ENCODE assay signal across 8 mouse cellular contexts in the genomic region with DNA sequence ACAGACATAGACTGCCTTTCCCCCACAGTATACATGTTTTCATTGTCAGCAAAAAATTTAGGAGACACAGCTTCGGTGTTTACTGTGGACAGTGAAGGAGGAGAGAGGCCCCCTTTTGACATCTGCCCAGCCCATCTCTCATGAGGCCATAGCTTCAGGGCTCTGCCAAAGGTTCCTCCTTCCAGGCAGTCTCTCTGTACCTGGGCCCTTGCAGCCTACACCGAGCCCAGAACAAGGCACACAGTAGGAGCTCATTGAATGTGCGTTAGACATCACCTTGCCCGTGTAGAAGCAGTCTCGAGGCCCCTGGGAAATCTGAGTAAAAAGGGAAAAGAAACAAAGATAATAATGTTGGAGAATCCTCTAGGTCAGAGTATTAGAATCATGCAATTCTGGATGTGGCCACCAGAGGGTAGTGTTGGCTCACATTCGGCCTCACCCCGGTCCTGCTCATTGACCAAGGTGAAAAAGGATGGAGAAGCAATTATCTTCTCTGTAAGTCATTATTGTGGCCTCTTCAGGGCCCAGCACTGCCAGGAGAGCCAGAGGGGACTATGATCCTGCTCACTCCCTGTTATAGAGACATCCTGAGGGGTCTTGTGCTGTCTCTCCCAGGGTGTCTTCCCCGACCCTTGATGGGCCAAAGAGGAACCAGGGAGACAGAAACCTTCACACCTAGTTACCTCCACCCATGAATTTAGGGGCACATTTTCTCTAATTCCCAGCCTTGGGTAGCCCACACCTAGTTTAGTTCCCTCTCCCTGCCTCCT. TPM values are rescaled to one million over a fixed set of nuclear protein-coding genes. Genes with fewer than 3 reads are reported as not detected.
DNase-seq lines count a peak whose midpoint lies in the region; ATAC-seq lines count a peak whose summit lies in the region.

No protein-coding gene starts in this region.

- 12% methylated on average over 8 of the region's 8 CpGs for WGBS in lung, embryonic 15.5 days

- no peak overlapping the region for H3K4me2 ChIP-seq in lung, embryonic 15.5 days

- peak; percentile 41 for DNase-seq in MEL-GATA-1-ER (ENCODE audit: extremely low read depth, low read depth)
- peak; percentile 63 for DNase-seq in c-Kit-positive CD71-negative TER-119-negative erythroid progenitor cells, embryonic 14.5 days (ENCODE audit: low read depth)
- DNase-seq in fibroblast of lung, adult 2 months (ENCODE audit: low read depth) = peak; percentile 19
- peak; percentile 78 to 87 for DNase-seq in heart, postnatal 14 days
- peak; percentile 84 to 85 for DNase-seq in kidney, postnatal 4 days
- peak; percentile 63 for DNase-seq in ovary, postnatal 36 days (ENCODE audit: low spot score)
- peak; percentile 79 for DNase-seq in thymus, postnatal 25 days

- peaks cover 32% of the 10 kb centered on the region for H3K27me3 ChIP-seq in lung, embryonic 15.5 days

- intact Hi-C loops in heart, postnatal 14 days (cut with DNase I) = loop anchor here (1.0 to 5.0 kb wide), 3 partner anchors 46 to 195 kb away; partner anchors contain the start of gene Klhl11

- no peaks in the 10 kb centered on the region for H3K36me3 ChIP-seq in lung, embryonic 15.5 days

- peak; percentile 9; the same call in 1 of the 2 replicates for ATAC-seq in lung, embryonic 15.5 days (ENCODE audit: borderline replicate concordance, extremely low read depth, low FRiP score, low TSS enrichment)

- no peaks in the 10 kb centered on the region for H3K9me3 ChIP-seq in lung, embryonic 15.5 days

- peaks cover 11% of the 10 kb centered on the region for H3K4me1 ChIP-seq in lung, embryonic 15.5 days

- no peak overlapping the region for H3K4me3 ChIP-seq in lung, embryonic 15.5 days

- no peak overlapping the region for H3K27ac ChIP-seq in lung, embryonic 15.5 days

- H3K9ac ChIP-seq in lung, embryonic 15.5 days = no peak overlapping the region

RNA-seq across cellular contexts. Expression of gene Hap1, which starts 6.5 kb away (rescaled TPM):
- total RNA-seq in heart, postnatal 14 days (2021) = 1 to 10 TPM; 1.2 to 1.8 TPM
- 19.8 and 20.7 TPM in 2 replicates for polyA plus RNA-seq in lung, embryonic 15.5 days (2015; fragmentation: Nextera tagmentation; extraction: Ambion mirVana)

RNA-seq across cellular contexts. Expression of gene Gast, which starts 28.2 kb away (rescaled TPM):
- not detected for total RNA-seq in heart, postnatal 14 days (2021)
- not detected in 2 replicates for polyA plus RNA-seq in lung, embryonic 15.5 days (2015; fragmentation: Nextera tagmentation; extraction: Ambion mirVana)

RNA-seq across cellular contexts. Expression of gene Jup, which starts 35.2 kb away (rescaled TPM):
- total RNA-seq in heart, postnatal 14 days (2021) = 100 to 1,000 TPM; 232 to 245 TPM
- polyA plus RNA-seq in lung, embryonic 15.5 days (2015; fragmentation: Nextera tagmentation; extraction: Ambion mirVana) = 122 and 136 TPM in 2 replicates

RNA-seq across cellular contexts. Expression of gene Eif1, which starts 42.7 kb away (rescaled TPM):
- total RNA-seq in heart, postnatal 14 days (2021) = 1,000 to 10,000 TPM; 1,264 to 1,321 TPM
- 1,642 and 1,646 TPM in 2 replicates for polyA plus RNA-seq in lung, embryonic 15.5 days (2015; fragmentation: Nextera tagmentation; extraction: Ambion mirVana)

RNA-seq across cellular contexts. Expression of gene P3h4, which starts 52.2 kb away (rescaled TPM):
- 10 to 100 TPM; 19.1 to 19.9 TPM for total RNA-seq in heart, postnatal 14 days (2021)
- 71.5 and 73.4 TPM in 2 replicates for polyA plus RNA-seq in lung, embryonic 15.5 days (2015; fragmentation: Nextera tagmentation; extraction: Ambion mirVana)

Comparison
In these comparisons a context has a peak if more than half of its experiments do, and no peak if none do; other contexts are left out.
1. DNase-seq: peak in every context shown above with its lines; median percentile 84 in kidney, postnatal 4 days; 82 in heart, postnatal 14 days; 79 in thymus, postnatal 25 days; 63 in c-Kit-positive CD71-negative TER-119-negative erythroid progenitor cells, embryonic 14.5 days; 63 in ovary, postnatal 36 days; 41 in MEL-GATA-1-ER; 19 in fibroblast of lung, adult 2 months.